Mouse (Mus musculus): ENCODE data around the gene Akr1c19. TPM values are rescaled to one million over a fixed set of nuclear protein-coding genes. Genes with fewer than 3 reads are reported as not detected.
"Not testable (repeated sequence)": the region's sequence is repeated elsewhere in the genome, so short reads cannot be mapped to it uniquely, and the experiment has no call there.

The Akr1c19 gene
- total RNA-seq (2021), result under 1 TPM; 0.21 to 0.66 TPM
- long read RNA-seq, experiment 1, result 0 reads
- long read RNA-seq, experiment 2, result 0 reads

- DNase-seq (ENCODE audit: low spot score in 2 of 2), result no peak
These were observed at the start of gene Akr1c19 for GRCm38 (mm10) chr13:4228441-4228840. Gene Akr1c19 (plus strand): TSS chr13:4228700.

- not testable (repeated sequence) for DNase-seq (ENCODE audit: low spot score in 2 of 2)
These were observed 47.2 kb upstream of the Akr1c19 start for GRCm38 (mm10) chr13:4181321-4181720.

GRCm38 (mm10) chr13:4183116-4183515 lies 45.4 kb upstream of the Akr1c19 start:
- no peak for DNase-seq (ENCODE audit: low spot score in 2 of 2)

GRCm38 (mm10) chr13:4186641-4187411 lies 41.7 kb upstream of the Akr1c19 start:
- not testable (repeated sequence) for DNase-seq (ENCODE audit: low spot score in 2 of 2)

GRCm38 (mm10) chr13:4188174-4188573 lies 40.3 kb upstream of the Akr1c19 start:
- DNase-seq (ENCODE audit: low spot score in 2 of 2), result no peak

GRCm38 (mm10) chr13:4190904-4191303 lies 37.6 kb upstream of the Akr1c19 start, which contains the start of gene Akr1c13:
Gene Akr1c13 (plus strand): TSS chr13:4191150.
- DNase-seq (ENCODE audit: low spot score in 2 of 2), result no peak

- DNase-seq (ENCODE audit: low spot score in 2 of 2), result no peak
These were observed 36.0 kb upstream of the Akr1c19 start for GRCm38 (mm10) chr13:4192511-4192910.

- no peak for DNase-seq (ENCODE audit: low spot score in 2 of 2)
These were observed 22.2 kb upstream of the Akr1c19 start for GRCm38 (mm10) chr13:4206147-4206903.

GRCm38 (mm10) chr13:4211560-4212299 lies 16.8 kb upstream of the Akr1c19 start:
- DNase-seq (ENCODE audit: low spot score in 2 of 2), result no peak

GRCm38 (mm10) chr13:4212309-4212708 lies 16.2 kb upstream of the Akr1c19 start:
- no peak for DNase-seq (ENCODE audit: low spot score in 2 of 2)

GRCm38 (mm10) chr13:4215496-4215895 lies 13.0 kb upstream of the Akr1c19 start:
- DNase-seq (ENCODE audit: low spot score in 2 of 2), result not testable (repeated sequence)

GRCm38 (mm10) chr13:4230841-4231623 lies 2.5 kb downstream of the Akr1c19 start:
- no peak for DNase-seq (ENCODE audit: low spot score in 2 of 2)

- no peak for DNase-seq (ENCODE audit: low spot score in 2 of 2)
These were observed 4.6 kb downstream of the Akr1c19 start for GRCm38 (mm10) chr13:4233135-4233534.

- no peak for DNase-seq (ENCODE audit: low spot score in 2 of 2)
These were observed 5.2 kb downstream of the Akr1c19 start for GRCm38 (mm10) chr13:4233536-4234172.

- no peak for DNase-seq (ENCODE audit: low spot score in 2 of 2)
These were observed 16.5 kb downstream of the Akr1c19 start for GRCm38 (mm10) chr13:4244861-4245559.

- DNase-seq (ENCODE audit: low spot score in 2 of 2), result no peak
These were observed 20.8 kb downstream of the Akr1c19 start for GRCm38 (mm10) chr13:4249347-4249746.

- DNase-seq (ENCODE audit: low spot score in 2 of 2), result not testable (repeated sequence)
These were observed 28.4 kb downstream of the Akr1c19 start for GRCm38 (mm10) chr13:4256894-4257293.

GRCm38 (mm10) chr13:4257349-4257748 lies 28.8 kb downstream of the Akr1c19 start:
- DNase-seq (ENCODE audit: low spot score in 2 of 2), result no peak

GRCm38 (mm10) chr13:4264612-4265011 lies 36.1 kb downstream of the Akr1c19 start:
- no peak for DNase-seq (ENCODE audit: low spot score in 2 of 2)

- DNase-seq (ENCODE audit: low spot score in 2 of 2), result no peak
These were observed 36.5 kb downstream of the Akr1c19 start for GRCm38 (mm10) chr13:4265047-4265446.
